Mouse (Mus musculus): ENCODE results near the gene F2r. TPM values are rescaled to one million over a fixed set of nuclear protein-coding genes. Genes with fewer than 3 reads are reported as not detected.

F2r gene
- total RNA-seq, 2 experiments from 2014 or later = 4.9 to 5.6 TPM

GRCm38 (mm10) chr13:95592860-95593259 lies 25.4 kb downstream of the F2r start:
- no peak for DNase-seq

GRCm38 (mm10) chr13:95591606-95592005 lies 26.7 kb downstream of the F2r start:
- no peak for DNase-seq

GRCm38 (mm10) chr13:95587628-95588027 lies 30.7 kb downstream of the F2r start:
- no peak for DNase-seq

- no peak for DNase-seq
Measured at GRCm38 (mm10) chr13:95584898-95585297, 33.4 kb downstream of the F2r start.

GRCm38 (mm10) chr13:95583237-95584189 lies 34.8 kb downstream of the F2r start:
- no peak for DNase-seq

GRCm38 (mm10) chr13:95581850-95582249 lies 36.4 kb downstream of the F2r start:
- DNase-seq = no peak

- no peak for DNase-seq
Measured at GRCm38 (mm10) chr13:95578016-95578697, 40.1 kb downstream of the F2r start.

- no peak for DNase-seq
Measured at GRCm38 (mm10) chr13:95570877-95571276, 47.4 kb downstream of the F2r start.

- DNase-seq = no peak
Measured at GRCm38 (mm10) chr13:95569326-95569725, 49.0 kb downstream of the F2r start.

- DNase-seq = no peak
Measured at GRCm38 (mm10) chr13:95568336-95568735, 50.0 kb downstream of the F2r start.

- no peak for DNase-seq
Measured at GRCm38 (mm10) chr13:95566841-95567551, 51.3 kb downstream of the F2r start.

GRCm38 (mm10) chr13:95563693-95564092 lies 54.6 kb downstream of the F2r start:
- peak; percentile 49 to 77 for DNase-seq

- peak; percentile 34 to 47 for DNase-seq
Measured at GRCm38 (mm10) chr13:95563066-95563610, 55.1 kb downstream of the F2r start.

- DNase-seq = no peak
Measured at GRCm38 (mm10) chr13:95557326-95557725, 61.0 kb downstream of the F2r start.

- DNase-seq = no peak
Measured at GRCm38 (mm10) chr13:95553885-95554492, 64.3 kb downstream of the F2r start.

Other genes with a start within 250 kb of the F2r start
- 10 to 100 TPM; 49.3 to 49.7 TPM for gene Aggf1, start 243.1 kb downstream of the F2r start, total RNA-seq (2021)
- gene Crhbp, start 173.6 kb downstream of the F2r start, total RNA-seq (2021) = 10 to 100 TPM; 18.8 to 24.6 TPM
- not detected for gene S100z, start 139.8 kb downstream of the F2r start, total RNA-seq (2021)
- under 1 TPM in 1 of 2 experiments, not detected in 1; 0.30 TPM for gene F2rl1, start 93.3 kb downstream of the F2r start, total RNA-seq (2021)
- under 1 TPM; 0.20 to 0.27 TPM for gene F2rl2, start 78.4 kb upstream of the F2r start, total RNA-seq (2021)

Measured in layer of hippocampus, postnatal 36 days (tissue).